Mouse (Mus musculus) G1E (cell line): Measurements from ENCODE around the gene Tfe3. TPM values are rescaled to one million over a fixed set of nuclear protein-coding genes. Genes with fewer than 3 reads are reported as not detected.
"Not testable (repeated sequence)": the region's sequence is repeated elsewhere in the genome, so short reads cannot be mapped to it uniquely, and the experiment has no call there.

Source experiments
- ATAC-seq: 2 replicates; pipeline ENCODE4 v1.8.0; 2016; ENCODE audit warnings: mild to moderate bottlenecking; ENCODE audit not compliant: insufficient number of reproducible peaks, poor library complexity, low FRiP score, severe bottlenecking; ENCODE audit errors: extremely low read depth
- DNase-seq: peaks from one replicate; pipeline ENCODE4 v3.0.0; 2012; ENCODE audit warnings: low spot score
- H3K27me3 ChIP-seq: 2 replicates; pipeline ENCODE4 v1.6.1; 2012; ENCODE audit warnings: mild to moderate bottlenecking, low read length, inconsistent platforms; ENCODE audit not compliant: insufficient read depth
- H3K36me3 ChIP-seq: replicated peaks from 2 replicates; pipeline ENCODE3; 2012; ENCODE audit warnings: mild to moderate bottlenecking, inconsistent platforms
- H3K4me1 ChIP-seq: 2 replicates; pipeline ENCODE4 v1.6.1; 2012; ENCODE audit warnings: low read depth, low read length, inconsistent platforms, mixed read lengths; ENCODE audit not compliant: insufficient read depth
- H3K4me3 ChIP-seq: 2 replicates; pipeline ENCODE4 v1.5.1; 2012; ENCODE audit warnings: low read depth, mild to moderate bottlenecking, inconsistent platforms, low read length, moderate library complexity, mixed read lengths
- H3K9me3 ChIP-seq: replicated peaks from 2 replicates; pipeline ENCODE4 v1.6.1; 2012; ENCODE audit warnings: inconsistent platforms
- CTCF ChIP-seq: IDR thresholded peaks from 2 replicates; pipeline ENCODE4 v1.5.1; 2012; ENCODE audit warnings: low read depth, low read length, inconsistent platforms, mixed read lengths
- GATA1 ChIP-seq: IDR thresholded peaks from 2 replicates; pipeline ENCODE4 v1.6.1; 2012; ENCODE audit warnings: borderline replicate concordance, low read length, inconsistent platforms, mixed read lengths
- GATA2 ChIP-seq: IDR thresholded peaks from 2 replicates; pipeline ENCODE4 v1.6.1; 2012; ENCODE audit warnings: low read depth, low read length, inconsistent platforms, borderline replicate concordance
- POLR2AphosphoS5 ChIP-seq: IDR thresholded peaks from 2 replicates; pipeline ENCODE4 v1.6.1; 2012; ENCODE audit warnings: low read depth, low read length, inconsistent platforms; ENCODE audit not compliant: insufficient replicate concordance
- TAL1 ChIP-seq: conservative IDR thresholded peaks from 2 replicates; pipeline ENCODE4 v1.6.1; 2012; ENCODE audit warnings: low read depth, low read length, inconsistent platforms, mixed read lengths
- polyA plus RNA-seq: library from polyadenylated mRNA; stranded (reverse); fragments of >175 nt; gene quantifications from 2 replicates; pipeline ENCODE4 v1.2.3, GENCODE M21; 2012
- total RNA-seq, 2 experiments: library from RNA; stranded (forward) in 1 of 2; stranded (reverse) in 1 of 2; fragments of 200-1000 nt in 1 of 2; fragments of >200 nt in 1 of 2; fragmentation: Nextera tagmentation in 1 of 2; gene quantifications; 2 replicates each; pipeline ENCODE4 v1.2.3; 2014 to 2017

The Tfe3 gene
- total and polyA plus RNA-seq, 3 experiments, result 17.0 to 81.0 (median 65.1) TPM

GRCm38 (mm10) chrX:7750432-7751116 lies 11.8 kb upstream of the Tfe3 start, which contains the start of gene Ccdc120:
TSS of gene Ccdc120 (minus strand) at chrX:7750905.
- ATAC-seq, result no peak
- DNase-seq, result peak; percentile 14

GRCm38 (mm10) chrX:7753627-7754026 lies 8.7 kb upstream of the Tfe3 start:
- not testable (repeated sequence) for ATAC-seq, H3K4me1 ChIP-seq, H3K9me3 ChIP-seq, H3K36me3 ChIP-seq, DNase-seq, H3K27me3 ChIP-seq, H3K4me3 ChIP-seq

More at GRCm38 (mm10) chrX:7750432-7751116, 11.8 kb upstream of the Tfe3 start, which contains the start of gene Ccdc120:
- Histone ChIP-seq H3K4me3 (peak within 1 kb of the TSS; percentile 73), H3K36me3 (no peaks in the 10 kb centered on the region), H3K27me3 (no peaks in the 10 kb centered on the region), H3K9me3 (no peaks in the 10 kb centered on the region), H3K4me1 (peaks cover 6% of the 10 kb centered on the region; the same call in 1 of the 2 replicates)
- TF ChIP-seq POLR2AphosphoS5, result no peak
- no peak for TF ChIP-seq GATA2
- no peak for TF ChIP-seq GATA1
- TF ChIP-seq TAL1, result no peak

- Histone ChIP-seq H3K4me3 (peak overlapping the region; percentile 79), H3K4me1 (peaks cover 47% of the 10 kb centered on the region), H3K36me3 (peaks cover 25% of the 10 kb centered on the region), H3K27me3 (no peaks in the 10 kb centered on the region), H3K9me3 (no peaks in the 10 kb centered on the region)
- no peak for TF ChIP-seq GATA1
- no peak for TF ChIP-seq POLR2AphosphoS5
- no peak for TF ChIP-seq CTCF
- no peak for TF ChIP-seq TAL1
- no peak for TF ChIP-seq GATA2
- DNase-seq (no peak), ATAC-seq (no peak)
Measured at GRCm38 (mm10) chrX:7762921-7763197, 499 bp downstream of the Tfe3 start.

GRCm38 (mm10) chrX:7763631-7764393 lies 1.5 kb downstream of the Tfe3 start:
- Histone ChIP-seq H3K4me3 (peak overlapping the region; percentile 79), H3K4me1 (peaks cover 54% of the 10 kb centered on the region), H3K36me3 (peaks cover 34% of the 10 kb centered on the region), H3K9me3 (no peaks in the 10 kb centered on the region), H3K27me3 (no peaks in the 10 kb centered on the region)
- DNase-seq (peak; percentile 34), ATAC-seq (no peak)
- TF ChIP-seq GATA1 (no peak), CTCF (no peak), POLR2AphosphoS5 (no peak), TAL1 (no peak), GATA2 (no peak)

- DNase-seq, result no peak
- Histone ChIP-seq H3K27me3 (no peaks in the 10 kb centered on the region), H3K36me3 (peaks cover 41% of the 10 kb centered on the region), H3K4me3 (peak overlapping the region; percentile 79; the same call in 1 of the 2 replicates), H3K4me1 (peaks cover 61% of the 10 kb centered on the region), H3K9me3 (no peaks in the 10 kb centered on the region)
- ATAC-seq, result no peak
- no peak for TF ChIP-seq TAL1
- no peak for TF ChIP-seq GATA1
- no peak for TF ChIP-seq GATA2
- no peak for TF ChIP-seq POLR2AphosphoS5
- no peak for TF ChIP-seq CTCF
Measured at GRCm38 (mm10) chrX:7764657-7765280, 2.4 kb downstream of the Tfe3 start.

- Histone ChIP-seq H3K9me3 (no peaks in the 10 kb centered on the region), H3K4me3 (peak overlapping the region; percentile 79; the same call in 1 of the 2 replicates), H3K4me1 (peaks cover 63% of the 10 kb centered on the region), H3K27me3 (no peaks in the 10 kb centered on the region), H3K36me3 (peaks cover 46% of the 10 kb centered on the region)
- TF ChIP-seq POLR2AphosphoS5 (no peak), CTCF (no peak), GATA1 (no peak), TAL1 (no peak), GATA2 (no peak)
- DNase-seq (no peak), ATAC-seq (no peak)
Measured at GRCm38 (mm10) chrX:7765281-7765670, 2.9 kb downstream of the Tfe3 start.
